Mouse (Mus musculus) neural tube, embryonic 13.5 days (tissue): ENCODE data around the gene Gper1. TPM values are rescaled to one million over a fixed set of nuclear protein-coding genes. Genes with fewer than 3 reads are reported as not detected.

ENCODE experiments used
- ATAC-seq: fragments of 200-750 bp; cut with Nextera tagmentation; 2 replicates; pipeline ENCODE4 v1.8.0; 2017; ENCODE audit warnings: low read depth, mild to moderate bottlenecking, moderate TSS enrichment, moderate library complexity
- H3K27ac ChIP-seq: fragments of 300-500 bp; sonication (generic); replicated peaks from 2 replicates; pipeline ENCODE4 v1.5.1; 2015; ENCODE audit warnings: moderate library complexity, mild to moderate bottlenecking, inconsistent platforms
- H3K27me3 ChIP-seq: fragments of 300-500 bp; sonication (generic); 2 replicates; pipeline ENCODE4 v1.6.1; 2015; ENCODE audit warnings: mild to moderate bottlenecking, inconsistent platforms
- H3K36me3 ChIP-seq: fragments of 300-500 bp; sonication (generic); 2 replicates; pipeline ENCODE4 v1.6.1; 2015; ENCODE audit warnings: mild to moderate bottlenecking, inconsistent platforms
- H3K4me1 ChIP-seq: fragments of 300-500 bp; sonication (generic); replicated peaks from 2 replicates; pipeline ENCODE4 v1.6.1; 2015; ENCODE audit warnings: inconsistent platforms
- H3K4me2 ChIP-seq: fragments of 300-500 bp; sonication (generic); 2 replicates; pipeline ENCODE4 v1.6.1; 2015; ENCODE audit warnings: inconsistent platforms, mild to moderate bottlenecking, moderate library complexity
- H3K4me3 ChIP-seq: fragments of 300-500 bp; sonication (generic); 2 replicates; pipeline ENCODE4 v1.5.1; 2015; ENCODE audit warnings: mild to moderate bottlenecking, inconsistent platforms
- H3K9ac ChIP-seq: fragments of 300-500 bp; sonication (generic); 2 replicates; pipeline ENCODE4 v1.6.1; 2015; ENCODE audit warnings: moderate library complexity, mild to moderate bottlenecking, inconsistent platforms
- H3K9me3 ChIP-seq: fragments of 300-500 bp; sonication (generic); 2 replicates; pipeline ENCODE4 v1.6.1; 2016; ENCODE audit warnings: inconsistent platforms
- WGBS: fragments of 180-500 bp; shearing (Covaris S2); methylation state at CpG from one replicate; pipeline ENCODE4 v1.1.7; 2015; 5-methylcytosine and 5-hydroxymethylcytosine counted together
- polyA plus RNA-seq: library from polyadenylated mRNA; unstranded; fragments of >200 nt; fragmentation: Nextera tagmentation; extraction: Ambion mirVana; gene quantifications from 2 replicates; pipeline ENCODE4 v1.2.1, GENCODE M21; 2015

Gene Gper1
- polyA plus RNA-seq: 8.5 and 9.9 TPM in 2 replicates

DNA sequence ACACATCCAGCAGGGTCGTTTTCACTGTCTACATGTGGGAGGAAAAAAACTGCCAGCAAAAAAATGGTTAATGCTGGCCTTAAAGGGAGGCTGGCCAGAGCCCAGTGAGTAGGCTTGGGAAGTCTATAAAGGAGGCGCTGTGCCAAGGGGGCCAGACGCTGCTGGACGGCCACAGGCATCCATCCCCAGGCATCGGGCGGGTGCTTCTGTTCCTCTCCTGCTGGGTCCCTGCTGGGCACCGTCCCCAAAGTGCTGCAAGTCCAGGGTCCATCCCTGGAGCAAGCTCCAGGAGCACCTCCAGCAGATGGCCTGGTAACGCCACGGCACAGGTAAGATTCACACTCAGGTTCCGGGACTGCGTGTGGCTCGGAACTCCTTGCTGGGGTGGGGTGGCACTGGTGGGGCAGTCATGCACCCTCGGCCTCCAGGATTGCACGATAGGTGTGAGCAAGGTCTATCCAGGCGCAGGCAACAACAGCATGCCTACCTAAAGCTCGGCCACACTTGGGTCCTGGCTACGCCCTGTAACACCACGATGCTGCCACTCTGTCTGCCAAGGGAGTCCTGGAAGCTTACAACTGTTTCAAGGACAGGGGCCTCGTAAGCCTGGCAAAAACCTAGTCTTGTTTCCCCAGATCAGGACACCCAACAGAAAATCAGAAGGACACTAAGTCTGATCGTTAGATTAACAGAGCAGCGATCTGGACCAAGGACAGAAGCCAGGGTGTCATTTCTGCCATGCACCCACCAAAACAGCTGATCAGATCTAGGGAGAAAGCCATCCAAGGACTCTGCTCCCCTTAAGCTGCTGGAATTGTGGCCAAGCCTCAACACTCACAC is at the start of gene Gper1:
TSS of gene Gper1 (plus strand) at position 126 of the 840 bp plus-strand sequence.
- Histone ChIP-seq H3K4me1 (peaks cover 66% of the 10 kb centered on the region), H3K9me3 (no peaks in the 10 kb centered on the region), H3K4me2 (peak within 1 kb of the TSS; percentile 52), H3K36me3 (0 out of 2 replicates have a peak, but pooled peaks cover 6% of the 10 kb centered on the region), H3K27me3 (no peaks in the 10 kb centered on the region), H3K4me3 (peak within 1 kb of the TSS; percentile 37), H3K27ac (peak within 1 kb of the TSS; percentile 62), H3K9ac (peak within 1 kb of the TSS; percentile 66)
- 42% methylated on average over 21 of the region's 21 CpGs for WGBS
- peak; percentile 60; the same call in 1 of the 2 replicates for ATAC-seq

DNA sequence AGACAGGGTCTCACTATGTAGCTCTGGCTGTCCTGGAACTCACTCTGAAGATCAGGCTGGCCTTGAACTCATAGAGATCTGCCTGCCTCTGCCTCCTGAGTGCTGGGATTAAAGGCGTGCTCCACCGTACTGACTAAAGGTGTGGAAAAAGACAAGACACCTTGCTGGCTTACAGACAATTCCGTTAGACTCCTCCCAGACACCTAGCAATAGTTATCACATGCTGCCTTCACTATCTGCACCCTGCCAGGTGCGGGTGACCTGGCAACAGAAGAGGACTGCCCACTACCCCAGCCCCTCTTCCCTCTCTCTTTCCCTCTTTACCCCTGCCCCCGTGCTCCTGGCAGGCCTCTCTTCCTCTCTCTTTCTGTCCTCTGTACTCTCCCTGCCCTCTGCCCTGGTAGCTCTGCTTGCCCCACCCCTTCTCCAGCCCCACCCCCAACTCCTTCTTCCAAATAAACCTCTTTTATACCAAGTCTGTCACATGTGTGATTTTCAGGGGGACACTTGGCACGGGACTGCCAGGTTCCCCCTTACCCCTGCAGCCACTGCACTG is 49.0 kb upstream of the Gper1 start:
- 82% methylated on average over 6 of the region's 6 CpGs for WGBS
- no peaks in the 10 kb centered on the region for H3K27me3 ChIP-seq
- no peak overlapping the region for H3K4me3 ChIP-seq
- H3K4me1 ChIP-seq: peaks cover 48% of the 10 kb centered on the region
- H3K9ac ChIP-seq: no peak overlapping the region
- no peak for ATAC-seq
- H3K4me2 ChIP-seq: no peak overlapping the region
- H3K36me3 ChIP-seq: no peaks in the 10 kb centered on the region
- H3K9me3 ChIP-seq: no peaks in the 10 kb centered on the region
- no peak overlapping the region for H3K27ac ChIP-seq

DNA sequence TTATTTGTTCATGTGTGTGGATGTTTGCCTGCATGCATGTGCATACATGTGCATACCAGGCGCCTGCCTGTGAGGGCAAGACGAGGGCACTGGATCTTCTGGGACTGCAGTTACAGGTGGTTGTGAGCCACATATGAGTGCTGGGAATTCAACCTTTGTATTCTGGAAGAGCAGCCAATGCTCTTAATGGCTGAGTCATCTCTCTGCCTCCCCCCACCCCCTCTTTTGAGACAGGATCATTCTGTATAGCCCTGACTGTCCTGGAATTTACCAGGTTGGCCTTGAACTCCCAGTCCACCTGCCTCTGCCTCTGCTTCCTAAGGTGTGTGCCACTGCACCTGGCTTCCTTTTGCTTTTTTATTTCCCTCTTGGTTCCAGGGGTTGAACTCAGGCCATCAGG is 48.1 kb upstream of the Gper1 start:
- H3K27ac ChIP-seq: no peak overlapping the region
- ATAC-seq: no peak
- no peaks in the 10 kb centered on the region for H3K9me3 ChIP-seq
- no peak overlapping the region for H3K4me3 ChIP-seq
- H3K27me3 ChIP-seq: no peaks in the 10 kb centered on the region
- WGBS: 74% methylated on average over 2 of the region's 2 CpGs
- H3K36me3 ChIP-seq: no peaks in the 10 kb centered on the region
- no peak overlapping the region for H3K4me2 ChIP-seq
- H3K4me1 ChIP-seq: peaks cover 55% of the 10 kb centered on the region
- no peak overlapping the region for H3K9ac ChIP-seq

DNA sequence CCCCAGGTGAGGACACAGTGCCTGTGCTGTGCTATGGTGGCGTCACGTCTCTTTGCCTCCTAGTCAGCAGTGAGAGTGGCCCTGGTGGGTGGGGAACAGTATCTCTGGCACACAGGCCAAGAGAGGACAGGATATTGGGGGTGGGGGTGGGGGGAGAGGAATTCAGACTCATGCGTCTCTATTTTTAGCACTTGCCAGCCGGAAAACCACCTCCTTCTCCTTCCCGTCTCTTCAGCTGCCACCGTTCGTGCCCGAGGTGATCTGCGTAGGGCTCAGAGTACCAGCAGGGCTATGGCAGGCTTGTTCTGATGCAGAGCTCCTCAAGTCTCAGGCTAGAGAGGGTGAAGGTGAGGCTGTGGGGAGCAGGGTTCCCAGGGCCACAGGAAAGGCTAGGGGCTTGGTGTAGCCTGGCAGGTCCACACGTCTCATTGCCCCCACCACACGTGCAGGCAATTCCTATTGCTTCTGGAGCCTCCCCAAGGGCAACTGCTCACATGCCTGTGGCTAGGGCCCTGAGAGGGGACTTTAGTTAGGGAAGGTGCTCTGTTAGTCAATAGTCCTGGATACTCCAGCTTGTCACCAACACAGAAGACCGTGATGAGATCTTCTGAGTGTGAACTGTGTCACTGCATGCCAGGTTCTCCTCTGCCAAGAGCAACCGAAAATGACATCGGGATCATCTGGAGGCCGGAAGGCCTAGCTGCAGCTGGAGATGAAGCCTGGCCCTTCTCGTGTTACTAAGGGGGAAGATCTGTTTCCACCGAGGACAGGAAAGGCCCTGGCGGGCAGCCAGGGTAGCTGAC is 45.3 kb upstream of the Gper1 start, which contains the start of gene Gpr146:
TSS of gene Gpr146 (plus strand) at position 230 of the 803 bp plus-strand sequence.
- Histone ChIP-seq H3K4me1 (peaks cover 52% of the 10 kb centered on the region), H3K9me3 (no peaks in the 10 kb centered on the region), H3K27me3 (no peaks in the 10 kb centered on the region), H3K27ac (peak within 1 kb of the TSS; percentile 67), H3K9ac (no peak within 1 kb of the TSS), H3K4me3 (no peak within 1 kb of the TSS), H3K4me2 (no peak within 1 kb of the TSS), H3K36me3 (no peaks in the 10 kb centered on the region)
- 80% methylated on average over 18 of the region's 18 CpGs for WGBS
- ATAC-seq: no peak

DNA sequence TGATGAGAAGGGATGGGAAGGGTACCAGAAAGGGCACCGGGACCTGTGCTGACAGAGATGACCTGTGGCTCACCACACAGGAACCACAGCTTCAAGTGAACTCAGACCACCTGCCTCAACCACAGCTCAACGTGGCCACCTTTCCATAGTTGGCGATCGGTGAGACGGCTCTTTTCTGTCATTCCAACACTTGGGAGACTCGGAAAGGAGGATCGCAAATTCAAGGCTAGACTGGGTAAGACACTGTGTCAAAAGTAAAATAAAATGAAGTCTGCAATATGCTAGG is 44.7 kb upstream of the Gper1 start:
- Histone ChIP-seq H3K36me3 (no peaks in the 10 kb centered on the region), H3K4me2 (no peak overlapping the region), H3K9ac (no peak overlapping the region), H3K4me1 (peaks cover 52% of the 10 kb centered on the region), H3K4me3 (no peak overlapping the region), H3K27me3 (no peaks in the 10 kb centered on the region), H3K9me3 (no peaks in the 10 kb centered on the region), H3K27ac (no peak overlapping the region)
- WGBS: 91% methylated on average over 7 of the region's 7 CpGs
- no peak for ATAC-seq

DNA sequence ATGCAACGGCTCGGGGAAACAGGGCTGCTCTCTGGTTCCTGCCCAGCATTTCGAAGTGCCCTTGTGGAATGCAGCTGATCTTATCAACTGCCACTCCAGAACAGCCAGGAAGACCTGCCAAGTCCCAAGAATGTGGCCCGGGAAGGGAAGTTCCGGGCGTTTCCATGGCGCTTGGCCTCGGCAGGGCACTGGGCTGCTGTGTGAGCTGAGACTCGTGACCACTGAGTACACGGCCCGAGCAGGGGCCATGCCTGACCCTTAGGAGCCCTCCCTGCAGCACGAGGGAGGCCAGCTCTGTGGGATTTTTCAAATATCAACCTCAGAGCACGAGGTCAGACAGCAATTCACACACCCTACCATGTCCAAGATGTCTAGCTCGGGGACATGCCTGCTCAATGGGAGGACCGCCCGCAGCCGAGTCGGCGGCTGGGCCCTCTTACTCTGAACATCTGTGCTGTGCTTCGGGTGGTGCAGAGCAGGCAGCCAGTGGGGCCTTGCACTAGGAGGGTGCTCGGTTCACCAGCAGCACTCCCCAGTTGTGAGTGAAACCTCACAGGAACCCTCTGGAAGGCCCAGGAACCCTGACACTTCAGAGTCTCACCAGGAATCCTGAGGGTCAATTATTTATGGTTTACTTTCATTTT is 43.8 kb upstream of the Gper1 start:
- no peaks in the 10 kb centered on the region for H3K27me3 ChIP-seq
- no peak overlapping the region for H3K9ac ChIP-seq
- peak overlapping the region; percentile 53 for H3K27ac ChIP-seq
- no peaks in the 10 kb centered on the region for H3K9me3 ChIP-seq
- no peak overlapping the region for H3K4me3 ChIP-seq
- H3K36me3 ChIP-seq: no peaks in the 10 kb centered on the region
- H3K4me2 ChIP-seq: no peak overlapping the region
- 59% methylated on average over 21 of the region's 21 CpGs for WGBS
- H3K4me1 ChIP-seq: peaks cover 52% of the 10 kb centered on the region
- ATAC-seq: no peak

DNA sequence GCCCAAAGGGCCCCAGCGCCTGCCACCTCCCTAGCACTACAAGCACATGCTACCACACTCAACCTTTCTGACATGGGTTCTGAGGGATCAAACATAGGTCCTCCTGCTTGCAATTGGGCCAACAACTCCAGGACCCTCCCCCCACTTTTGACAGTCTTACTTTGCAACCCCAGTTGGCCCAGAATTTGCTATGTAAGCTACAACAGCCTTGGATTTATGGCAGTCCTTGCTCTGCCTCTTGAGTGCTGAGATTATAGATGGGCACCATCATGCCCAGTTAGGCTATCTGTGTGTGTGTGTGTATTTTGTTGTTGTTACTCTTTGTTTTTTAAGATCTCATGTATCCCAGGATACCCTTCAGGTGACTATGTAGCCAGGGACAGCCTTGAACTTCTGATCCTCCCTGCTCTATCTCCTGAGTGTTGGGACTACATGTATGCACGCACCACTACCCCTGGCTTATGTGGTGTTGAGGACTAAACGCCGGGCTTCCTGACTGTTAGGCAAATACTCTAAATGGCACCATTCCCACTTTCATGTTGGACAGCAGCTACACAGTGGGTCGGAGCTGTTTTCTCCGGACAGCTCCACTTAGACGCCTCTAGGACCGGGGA is 43.1 kb upstream of the Gper1 start:
- Histone ChIP-seq H3K9ac (peak overlapping the region; percentile 80), H3K9me3 (no peaks in the 10 kb centered on the region), H3K4me1 (peaks cover 52% of the 10 kb centered on the region), H3K36me3 (no peaks in the 10 kb centered on the region), H3K4me2 (peak overlapping the region; percentile 81), H3K27me3 (no peaks in the 10 kb centered on the region), H3K27ac (peak overlapping the region; percentile 30), H3K4me3 (peak overlapping the region; percentile 62)
- ATAC-seq: no peak; the same call in 1 of the 2 replicates
- WGBS: 22% methylated on average over 8 of the region's 8 CpGs

DNA sequence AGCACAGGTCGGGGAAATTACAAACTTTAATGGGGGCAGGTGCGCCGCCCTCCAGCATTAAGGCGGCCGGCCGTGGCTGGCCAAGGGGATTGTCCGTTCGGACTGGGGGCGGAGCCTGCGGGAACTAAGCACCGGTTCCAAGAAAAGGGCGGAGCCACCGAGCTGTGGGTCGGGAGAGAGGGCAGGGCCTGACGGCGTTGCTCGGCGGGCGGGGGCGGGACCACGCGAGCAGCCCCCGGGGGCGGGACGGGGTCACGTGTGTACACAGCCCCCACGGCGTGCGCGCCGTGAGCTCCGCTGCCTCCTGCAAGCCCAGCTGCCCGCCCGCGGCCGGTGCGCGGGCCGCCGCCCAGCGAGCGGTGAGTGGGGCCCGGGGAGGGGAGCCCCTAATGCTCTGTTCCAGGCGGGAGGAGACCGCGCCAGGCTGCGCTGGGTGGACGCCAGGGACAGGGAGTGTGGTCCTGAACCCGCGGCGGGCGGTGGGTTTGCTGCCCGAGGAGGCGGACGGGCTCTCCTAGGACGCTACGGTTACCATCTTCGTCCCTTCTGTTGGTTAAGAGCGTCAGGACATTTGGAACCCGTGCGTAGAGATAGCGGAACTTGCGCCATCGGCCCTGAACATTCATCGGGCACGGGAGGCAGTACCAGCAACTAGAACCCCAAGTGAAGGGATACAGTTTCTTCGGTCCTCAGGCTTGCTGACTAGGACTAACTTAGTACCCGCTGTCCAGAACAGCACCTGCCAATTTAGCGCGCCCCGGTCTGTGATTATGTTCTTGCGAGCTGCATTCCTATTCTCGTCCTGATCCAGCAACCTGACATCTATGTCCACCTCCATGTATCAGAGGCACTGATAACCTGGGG is 42.3 kb upstream of the Gper1 start:
- H3K4me3 ChIP-seq: peak overlapping the region; percentile 62
- peaks cover 52% of the 10 kb centered on the region for H3K4me1 ChIP-seq
- peak overlapping the region; percentile 67 for H3K27ac ChIP-seq
- peak overlapping the region; percentile 81 for H3K4me2 ChIP-seq
- H3K27me3 ChIP-seq: no peaks in the 10 kb centered on the region
- H3K9ac ChIP-seq: peak overlapping the region; percentile 80
- no peaks in the 10 kb centered on the region for H3K36me3 ChIP-seq
- H3K9me3 ChIP-seq: no peaks in the 10 kb centered on the region
- ATAC-seq: peak; percentile 55
- WGBS: 1% methylated on average over 58 of the region's 73 CpGs

DNA sequence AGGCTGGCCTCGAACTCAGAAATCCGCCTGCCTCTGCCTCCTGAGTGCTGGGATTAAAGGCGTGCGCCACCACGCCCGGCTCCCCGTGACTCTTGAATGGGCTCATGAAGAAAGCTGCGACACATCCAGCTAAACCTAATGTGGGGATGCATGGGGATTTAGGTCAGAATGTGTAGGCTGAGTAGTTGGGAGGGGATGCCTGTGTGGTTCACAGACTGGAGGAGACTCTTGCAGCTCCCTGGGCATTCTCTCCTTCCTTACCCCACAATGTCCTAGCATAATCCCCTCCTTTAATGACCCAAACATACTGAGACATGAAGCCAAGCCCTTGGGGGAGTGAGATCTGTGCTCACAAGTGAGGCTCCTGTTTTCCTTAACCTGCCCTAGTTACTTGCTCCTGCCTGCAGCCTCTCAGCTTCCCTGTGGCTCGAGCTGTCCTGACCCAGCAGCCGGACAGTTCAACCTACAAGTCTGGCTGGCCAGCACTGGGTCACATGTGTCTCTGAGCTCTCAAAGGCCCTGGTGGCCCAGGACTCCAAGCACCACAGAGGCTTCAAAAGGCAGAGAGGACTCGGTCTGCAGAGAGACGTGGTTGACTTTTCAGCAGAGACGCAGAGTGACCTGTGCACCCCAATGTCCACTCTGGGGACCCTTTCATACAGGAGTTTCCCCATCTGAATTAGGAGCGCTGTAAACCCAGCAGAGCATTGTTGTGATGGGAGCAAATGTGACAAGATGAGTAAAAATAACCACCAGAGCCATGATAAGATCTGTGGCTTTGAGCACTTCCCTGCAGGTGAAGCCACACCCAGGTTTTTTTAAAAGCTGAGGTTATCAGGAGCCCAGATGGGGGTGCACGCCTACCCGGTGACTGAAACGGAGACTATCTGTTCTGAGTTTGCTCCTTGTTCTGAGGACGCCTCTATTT is 41.1 kb upstream of the Gper1 start:
- Histone ChIP-seq H3K27me3 (no peaks in the 10 kb centered on the region), H3K4me1 (peaks cover 52% of the 10 kb centered on the region), H3K27ac (peak overlapping the region; percentile 52; the same call in 1 of the 2 replicates), H3K9me3 (no peaks in the 10 kb centered on the region), H3K9ac (peak overlapping the region; percentile 34; the same call in 1 of the 2 replicates), H3K36me3 (no peaks in the 10 kb centered on the region), H3K4me3 (no peak overlapping the region), H3K4me2 (peak overlapping the region; percentile 81)
- WGBS: 85% methylated on average over 18 of the region's 18 CpGs
- ATAC-seq: no peak

DNA sequence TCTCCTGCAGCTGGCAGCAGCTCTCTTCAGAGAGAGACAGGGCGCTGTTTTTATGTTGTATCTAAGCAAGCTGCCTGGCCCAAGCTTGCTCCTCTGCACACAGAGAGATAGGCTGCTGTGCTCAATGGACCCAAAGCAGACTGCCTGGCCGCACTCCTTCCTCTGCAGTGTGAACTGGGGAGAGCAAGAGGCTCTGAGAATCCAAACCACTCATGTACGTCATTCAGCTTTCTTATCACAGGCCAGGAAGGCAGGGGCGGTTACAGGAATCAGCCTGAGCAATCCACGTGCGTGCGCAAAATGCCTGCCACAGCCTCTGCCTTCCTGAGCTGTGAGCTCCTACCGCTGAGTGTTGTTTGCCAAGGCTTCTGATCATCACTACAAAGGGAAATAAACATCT is 40.2 kb upstream of the Gper1 start:
- Histone ChIP-seq H3K9ac (peak overlapping the region; percentile 38), H3K4me2 (peak overlapping the region; percentile 81; the same call in 1 of the 2 replicates)
- WGBS: 67% methylated on average over 8 of the region's 8 CpGs

More for the DNA sequence above, 40.2 kb upstream of the Gper1 start:
- Histone ChIP-seq H3K36me3 (no peaks in the 10 kb centered on the region), H3K27ac (peak overlapping the region; percentile 52; the same call in 1 of the 2 replicates), H3K9me3 (no peaks in the 10 kb centered on the region), H3K4me3 (no peak overlapping the region), H3K4me1 (peaks cover 53% of the 10 kb centered on the region), H3K27me3 (no peaks in the 10 kb centered on the region)
- no peak for ATAC-seq
